Mouse (Mus musculus): ENCODE results near the gene Olfr641. TPM values are rescaled to one million over a fixed set of nuclear protein-coding genes. Genes with fewer than 3 reads are reported as not detected.

Gene Olfr641
- polyA plus RNA-seq, 1 experiment from 2014 or later, result not detected

Other genes starting within 250 kb of the Olfr641 start
- not detected in 2 replicates for gene Olfr67, start 243.6 kb upstream of the Olfr641 start, polyA plus RNA-seq (2016; fragmentation: Nextera tagmentation; extraction: Ambion mirVana)
- 187 and 377 TPM in 2 replicates for gene Hbb-bt, start 221.4 kb upstream of the Olfr641 start, polyA plus RNA-seq (2016; fragmentation: Nextera tagmentation; extraction: Ambion mirVana)
- gene Hbb-bs, start 207.3 kb upstream of the Olfr641 start, polyA plus RNA-seq (2016; fragmentation: Nextera tagmentation; extraction: Ambion mirVana), result 78.1 and 116 TPM in 2 replicates
- 0.63 TPM in 1 of 2 replicates, not detected in the other for gene Hbb-bh2, start 194.9 kb upstream of the Olfr641 start, polyA plus RNA-seq (2016; fragmentation: Nextera tagmentation; extraction: Ambion mirVana)
- gene Hbb-bh1, start 192.3 kb upstream of the Olfr641 start, polyA plus RNA-seq (2016; fragmentation: Nextera tagmentation; extraction: Ambion mirVana), result 3,568 and 4,570 TPM in 2 replicates
- 8,684 and 9,134 TPM in 2 replicates for gene Hbb-y, start 182.2 kb upstream of the Olfr641 start, polyA plus RNA-seq (2016; fragmentation: Nextera tagmentation; extraction: Ambion mirVana)
- gene Olfr66, start 149.2 kb upstream of the Olfr641 start, polyA plus RNA-seq (2016; fragmentation: Nextera tagmentation; extraction: Ambion mirVana), result not detected in 2 replicates
- gene Olfr64, start 141.0 kb upstream of the Olfr641 start, polyA plus RNA-seq (2016; fragmentation: Nextera tagmentation; extraction: Ambion mirVana), result not detected in 2 replicates
- gene Olfr65, start 132.0 kb upstream of the Olfr641 start, polyA plus RNA-seq (2016; fragmentation: Nextera tagmentation; extraction: Ambion mirVana), result not detected in 2 replicates
- not detected in 2 replicates for gene Olfr631, start 106.6 kb upstream of the Olfr641 start, polyA plus RNA-seq (2016; fragmentation: Nextera tagmentation; extraction: Ambion mirVana)
- gene Olfr632, start 101.1 kb upstream of the Olfr641 start, polyA plus RNA-seq (2016; fragmentation: Nextera tagmentation; extraction: Ambion mirVana), result not detected in 2 replicates
- not detected in 2 replicates for gene Olfr633, start 91.0 kb upstream of the Olfr641 start, polyA plus RNA-seq (2016; fragmentation: Nextera tagmentation; extraction: Ambion mirVana)
- 0.03 TPM in 1 of 2 replicates, not detected in the other for gene Olfr635, start 64.3 kb upstream of the Olfr641 start, polyA plus RNA-seq (2016; fragmentation: Nextera tagmentation; extraction: Ambion mirVana)
- gene Olfr638, start 36.7 kb upstream of the Olfr641 start, polyA plus RNA-seq (2016; fragmentation: Nextera tagmentation; extraction: Ambion mirVana), result not detected in 2 replicates
- gene Olfr639, start 18.1 kb upstream of the Olfr641 start, polyA plus RNA-seq (2016; fragmentation: Nextera tagmentation; extraction: Ambion mirVana), result 0.02 TPM in 1 of 2 replicates, not detected in the other
- gene Olfr640, start 9.9 kb upstream of the Olfr641 start, polyA plus RNA-seq (2016; fragmentation: Nextera tagmentation; extraction: Ambion mirVana), result not detected in 2 replicates
- not detected in 2 replicates for gene Olfr642, start 17.2 kb downstream of the Olfr641 start, polyA plus RNA-seq (2016; fragmentation: Nextera tagmentation; extraction: Ambion mirVana)
- gene 4930516K23Rik, start 26.0 kb downstream of the Olfr641 start, polyA plus RNA-seq (2016; fragmentation: Nextera tagmentation; extraction: Ambion mirVana), result not detected in 2 replicates
- not detected in 2 replicates for gene Olfr644, start 36.4 kb downstream of the Olfr641 start, polyA plus RNA-seq (2016; fragmentation: Nextera tagmentation; extraction: Ambion mirVana)
- not detected in 2 replicates for gene Olfr645, start 50.0 kb downstream of the Olfr641 start, polyA plus RNA-seq (2016; fragmentation: Nextera tagmentation; extraction: Ambion mirVana)
- not detected in 2 replicates for gene Olfr646, start 69.4 kb downstream of the Olfr641 start, polyA plus RNA-seq (2016; fragmentation: Nextera tagmentation; extraction: Ambion mirVana)
- not detected in 2 replicates for gene Ubqln5, start 94.4 kb downstream of the Olfr641 start, polyA plus RNA-seq (2016; fragmentation: Nextera tagmentation; extraction: Ambion mirVana)
- not detected in 2 replicates for gene Olfr643, start 102.0 kb downstream of the Olfr641 start, polyA plus RNA-seq (2016; fragmentation: Nextera tagmentation; extraction: Ambion mirVana)
- gene Ubqln3, start 107.8 kb downstream of the Olfr641 start, polyA plus RNA-seq (2016; fragmentation: Nextera tagmentation; extraction: Ambion mirVana), result not detected in 2 replicates
- not detected in 2 replicates for gene Ubqlnl, start 115.1 kb downstream of the Olfr641 start, polyA plus RNA-seq (2016; fragmentation: Nextera tagmentation; extraction: Ambion mirVana)
- gene Olfm5, start 129.4 kb downstream of the Olfr641 start, polyA plus RNA-seq (2016; fragmentation: Nextera tagmentation; extraction: Ambion mirVana), result not detected in 2 replicates
- 0.31 and 0.32 TPM in 2 replicates for gene Olfr648, start 147.9 kb downstream of the Olfr641 start, polyA plus RNA-seq (2016; fragmentation: Nextera tagmentation; extraction: Ambion mirVana)
- not detected in 2 replicates for gene Olfr649, start 160.5 kb downstream of the Olfr641 start, polyA plus RNA-seq (2016; fragmentation: Nextera tagmentation; extraction: Ambion mirVana)
- gene Trim6, start 183.3 kb downstream of the Olfr641 start, polyA plus RNA-seq (2016; fragmentation: Nextera tagmentation; extraction: Ambion mirVana), result 3.5 and 5.7 TPM in 2 replicates
- 0.85 TPM in 2 replicates for gene Trim34a, start 209.0 kb downstream of the Olfr641 start, polyA plus RNA-seq (2016; fragmentation: Nextera tagmentation; extraction: Ambion mirVana)